Mouse (Mus musculus) embryonic stem cell, embryonic (primary cell): ENCODE measurements around the gene Slc22a29.
"Not testable (repeated sequence)": the region's sequence is repeated elsewhere in the genome, so short reads cannot be mapped to it uniquely, and the experiment has no call there.

Experiments used
- CTCF ChIA-PET, 4 experiments: fragments of 300-600 bp in 2 of 4; fragments of 350-600 bp in 2 of 4; sonication (Branson Sonifier 250); formaldehyde crosslinking; loops; one replicate each; lab custom pipeline; 2022; ENCODE audit warnings: inconsistent platforms in 2 of 4; lab: Charles Lee
- POLR2A ChIA-PET, 4 experiments: fragments of 300-600 bp in 2 of 4; fragments of 350-600 bp in 2 of 4; sonication (Branson Sonifier 250); formaldehyde crosslinking; loops; one replicate each; lab custom pipeline; 2022; ENCODE audit warnings: antibody characterized with exemption in 4 of 4, inconsistent platforms in 1 of 4; lab: Charles Lee

Gene Slc22a29

DNA sequence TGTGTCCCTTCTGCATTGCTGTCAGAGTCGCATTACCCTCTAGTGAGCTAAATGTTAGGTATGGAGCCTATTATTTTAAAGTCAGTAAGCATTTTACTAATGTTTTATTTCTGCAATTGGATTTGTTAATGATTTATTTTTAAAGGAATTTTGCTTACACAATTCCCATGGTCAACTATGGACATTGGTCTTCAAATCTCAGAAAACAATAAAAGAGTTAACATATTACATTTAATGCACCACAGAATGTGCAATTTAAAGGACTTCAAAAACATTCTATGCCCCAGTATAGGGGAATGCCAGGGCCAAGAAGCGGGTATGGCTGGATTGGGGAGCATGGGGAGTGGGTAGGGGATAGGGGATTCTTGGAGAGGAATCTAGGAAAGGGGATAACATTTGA, at the start of gene Slc22a29:
Slc22a29 (minus strand) TSS at position 101 of the 400 bp plus-strand sequence.
- ChIA-PET CTCF (no interaction called here), POLR2A (no interaction called here)

DNA sequence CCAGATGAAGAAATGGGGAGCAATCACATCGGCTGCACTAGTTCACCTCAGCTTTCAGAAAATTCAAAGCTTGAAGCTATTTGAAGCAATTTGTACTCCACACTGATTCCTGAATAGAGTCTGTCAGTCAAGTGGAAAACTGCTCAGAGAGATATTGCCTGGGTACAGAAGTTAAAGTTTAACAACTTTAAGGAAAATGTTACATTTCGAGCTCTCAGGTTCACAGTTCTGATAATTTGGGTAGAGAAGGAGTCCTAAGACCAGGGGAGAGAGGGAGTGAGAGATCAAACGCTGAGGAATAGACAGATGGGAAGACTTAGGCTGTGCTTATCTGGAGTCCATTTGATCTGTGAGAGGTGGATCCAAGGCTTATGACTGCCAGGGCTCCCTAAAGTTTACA, 46.6 kb upstream of the Slc22a29 start:
- ChIA-PET POLR2A (no interaction called here), CTCF (interaction anchor here in 1 of 4 experiments (0.7 kb wide), 1 partner anchor 1726 kb away, joined by 3 read pairs; no protein-coding TSS in a partner anchor)

DNA sequence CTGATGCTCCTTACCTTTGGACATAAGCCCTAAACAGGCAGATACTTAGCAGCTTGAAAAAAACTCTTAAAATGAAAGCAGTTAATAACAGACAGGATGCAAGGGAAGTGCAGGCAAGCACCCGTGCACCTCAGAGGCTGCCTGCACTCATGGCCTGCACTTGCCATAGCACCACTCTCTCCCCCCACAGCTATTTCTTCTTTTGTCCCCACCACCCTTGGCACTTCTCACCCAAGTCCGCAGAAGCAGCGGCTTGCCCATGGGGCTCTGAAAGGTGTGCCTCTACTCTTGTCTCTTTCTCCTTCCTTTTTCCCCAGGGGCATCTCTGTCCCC, 34.0 kb upstream of the Slc22a29 start:
- ChIA-PET CTCF (interaction anchor here in 1 of 4 experiments (0.7 kb wide), 1 partner anchor 431 kb away, joined by 3 read pairs; no protein-coding TSS in a partner anchor), POLR2A (no interaction called here)

DNA sequence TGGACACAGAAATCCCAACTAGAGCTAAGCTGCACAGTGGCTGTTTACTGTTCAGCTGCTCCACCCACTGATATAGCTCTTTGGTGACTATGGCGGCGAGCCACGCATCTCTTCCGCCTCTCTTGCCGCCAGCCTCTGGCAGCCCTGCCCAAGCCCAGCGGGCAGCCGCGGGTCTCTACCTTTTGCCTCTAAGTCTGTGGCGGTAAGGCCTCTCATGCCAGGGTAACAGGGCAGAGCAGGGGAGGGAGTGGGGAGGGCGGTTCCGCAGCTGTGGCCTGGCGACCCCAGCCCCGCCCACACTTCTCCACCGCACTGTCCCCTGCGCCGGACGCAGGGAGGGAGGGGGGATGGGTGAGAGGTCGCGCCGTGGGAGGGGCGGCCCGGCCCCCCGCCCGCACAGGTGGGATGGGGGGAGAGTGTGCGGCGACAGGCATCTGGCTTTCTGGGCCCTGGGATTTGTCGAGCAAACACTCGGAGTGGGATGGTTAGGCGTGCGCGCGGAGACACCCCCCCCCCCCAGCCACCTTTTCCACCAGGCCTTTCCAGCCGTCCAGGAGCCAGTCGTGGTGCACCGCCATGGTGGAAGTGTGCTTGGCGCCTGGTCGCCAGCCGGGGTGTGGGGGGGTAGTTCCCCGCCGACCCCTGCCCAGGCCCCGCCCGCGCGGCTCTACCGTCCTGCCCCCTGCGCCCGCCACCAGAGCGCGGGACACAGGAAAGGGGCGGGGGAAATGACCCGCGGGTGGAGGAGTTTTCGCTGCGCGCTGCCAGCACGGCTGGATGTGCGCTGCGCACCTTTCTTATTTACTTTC, 33.4 kb upstream of the Slc22a29 start:
- POLR2A ChIA-PET = no interaction called here
- CTCF ChIA-PET = no interaction called here

DNA sequence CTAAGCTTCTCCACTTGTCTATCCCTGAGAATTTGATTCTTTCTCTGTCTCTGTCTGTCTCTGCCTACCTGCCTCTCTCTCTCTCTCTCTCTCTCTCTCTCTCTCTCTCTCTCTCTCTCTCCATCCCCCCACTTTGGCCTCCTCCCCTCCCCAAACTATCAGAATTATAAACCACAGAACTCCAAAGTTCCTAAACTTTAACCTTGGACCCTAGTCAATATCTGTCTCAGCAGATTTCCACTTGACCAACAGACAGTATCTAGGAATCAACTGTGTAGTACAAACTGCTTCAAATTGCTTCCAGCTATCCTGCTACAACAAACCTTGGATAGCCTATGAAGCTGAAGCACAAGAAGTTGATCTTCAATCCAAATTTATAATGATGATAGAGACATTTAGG, 10.2 kb upstream of the Slc22a29 start:
- ChIA-PET POLR2A (no interaction called here), CTCF (interaction anchor here in 1 of 4 experiments (0.7 kb wide), 2 partner anchors 23 to 205 kb away, joined by 5 to 10 read pairs; no protein-coding TSS in a partner anchor)

DNA sequence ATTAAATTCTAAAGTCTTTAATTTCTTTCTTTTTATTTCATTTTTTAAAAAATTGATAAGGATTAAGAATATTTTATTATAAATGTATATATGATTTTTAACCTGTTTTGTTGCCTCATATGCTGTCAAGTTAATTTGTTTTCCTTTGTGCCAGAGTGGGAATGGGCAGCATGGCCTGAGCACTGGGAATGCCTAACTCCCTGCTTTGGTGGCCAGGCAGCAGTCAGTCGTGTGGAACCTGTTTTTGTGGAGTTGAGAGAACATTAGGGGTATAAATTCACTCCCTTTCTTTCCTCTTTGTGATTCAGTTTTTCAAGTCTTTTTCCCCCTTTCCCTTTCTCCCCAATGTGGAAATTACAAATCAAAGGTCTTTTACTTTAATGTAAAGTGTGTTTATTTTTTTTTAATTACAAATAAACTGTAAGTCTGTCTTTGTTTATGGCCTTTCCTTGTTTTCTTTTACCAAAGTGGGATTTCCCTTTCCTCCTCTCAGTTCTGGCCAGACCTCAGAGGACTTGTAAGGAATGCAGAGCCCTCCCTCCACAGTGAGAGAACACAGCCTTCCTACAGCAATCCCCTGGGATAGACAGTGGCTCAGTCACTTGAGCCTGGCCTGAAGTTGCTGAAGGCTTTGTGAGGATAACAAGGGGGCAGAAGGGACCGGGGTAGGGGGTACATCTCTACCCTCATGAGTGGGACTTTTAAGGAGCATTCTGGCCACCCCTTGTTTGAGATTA, 69.7 kb downstream of the Slc22a29 start:
- ChIA-PET POLR2A (no interaction called here), CTCF (no interaction called here)

DNA sequence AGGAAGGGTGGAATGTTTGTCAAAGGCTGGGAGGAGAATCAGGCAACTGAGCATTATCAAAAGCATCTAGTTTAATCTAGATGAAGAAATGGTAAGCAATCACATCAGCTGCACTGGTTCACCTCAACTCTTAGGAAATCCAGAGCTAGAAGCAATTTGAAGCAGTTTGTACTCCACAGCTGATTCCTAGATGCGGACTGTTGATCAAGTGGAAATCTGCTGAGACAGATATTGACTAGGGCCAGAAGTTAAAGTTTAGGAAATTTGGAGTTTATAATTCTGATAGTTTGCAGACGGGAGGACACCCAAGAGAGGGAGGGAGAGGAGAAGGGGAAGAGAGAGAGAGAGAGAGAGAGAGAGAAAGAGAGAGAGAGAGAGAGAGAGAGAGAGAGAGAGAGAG, 76.0 kb downstream of the Slc22a29 start:
- POLR2A ChIA-PET = interaction anchor here in 1 of 4 experiments (0.5 kb wide), 1 partner anchor 241 kb away, joined by 3 read pairs; no protein-coding TSS in a partner anchor
- CTCF ChIA-PET = not testable (repeated sequence)

DNA sequence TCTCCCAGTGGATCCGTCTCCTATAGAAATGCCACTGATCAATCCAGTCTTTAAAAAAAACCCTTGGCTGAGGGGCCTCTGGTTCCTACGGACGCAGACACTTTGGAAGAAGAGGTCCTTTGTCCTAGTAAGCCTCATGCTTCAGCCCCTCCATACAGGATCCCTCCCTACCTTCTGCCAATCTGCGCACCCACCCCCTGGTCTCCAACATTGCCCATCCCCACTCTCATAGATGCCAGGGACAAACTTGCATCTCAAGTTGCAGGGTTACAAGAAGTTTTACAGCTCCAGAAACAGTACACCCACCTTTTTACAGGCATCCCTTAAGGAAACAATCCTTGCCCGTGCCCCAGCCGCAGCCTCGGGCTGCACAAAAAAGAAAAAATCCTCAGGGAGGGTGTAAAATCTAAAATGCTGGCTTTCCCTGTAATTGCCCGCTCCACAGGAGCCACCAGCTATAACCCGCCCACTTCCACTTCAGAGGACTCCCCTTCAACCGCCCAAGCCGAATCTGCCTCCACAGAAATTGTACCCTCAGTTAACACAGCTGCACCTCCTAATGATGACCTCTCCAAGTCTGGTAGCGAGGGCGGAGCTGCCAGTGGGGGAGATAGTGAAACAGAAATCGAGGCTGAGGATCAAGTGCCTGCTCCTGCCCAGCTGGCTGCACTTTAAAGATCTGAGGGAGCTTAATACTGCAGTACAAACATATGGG, 84.4 kb downstream of the Slc22a29 start:
- CTCF ChIA-PET, POLR2A ChIA-PET: not testable (repeated sequence)

DNA sequence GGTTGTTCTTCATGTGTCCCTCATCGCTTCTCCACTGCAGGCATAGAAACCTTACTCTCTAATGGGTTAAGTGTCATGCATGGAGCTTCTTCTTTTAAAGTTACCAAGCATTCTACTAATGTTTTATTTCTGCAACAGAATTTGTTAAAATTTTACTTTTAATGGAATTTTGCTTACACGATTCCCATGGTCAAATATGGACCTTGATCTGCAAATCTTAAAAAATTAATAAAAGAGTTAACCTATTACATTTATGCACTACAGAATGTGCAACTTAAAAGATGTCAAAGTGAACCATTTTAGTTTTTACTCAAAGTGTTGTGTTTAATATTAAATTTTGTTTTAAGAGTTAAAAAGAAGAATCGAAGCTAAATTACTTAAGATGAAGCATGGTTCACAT, 86.8 kb downstream of the Slc22a29 start, which contains the start of gene Slc22a28:
Slc22a28 (minus strand) TSS at position 102 of the 400 bp plus-strand sequence.
- POLR2A ChIA-PET, CTCF ChIA-PET: not testable (repeated sequence)
